Mouse (Mus musculus): ENCODE results near the gene Dkkl1.
"Not testable (repeated sequence)": the region's sequence is repeated elsewhere in the genome, so short reads cannot be mapped to it uniquely, and the experiment has no call there.

The Dkkl1 gene

GRCm38 (mm10) chr7:45193406-45193805 lies 18.5 kb downstream of the Dkkl1 start:
- no peak for DNase-seq (ENCODE audit: low spot score)

- DNase-seq (ENCODE audit: low spot score): no peak
Measured at GRCm38 (mm10) chr7:45192585-45193310, 19.2 kb downstream of the Dkkl1 start.

GRCm38 (mm10) chr7:45191803-45192363 lies 20.1 kb downstream of the Dkkl1 start:
- no peak for DNase-seq (ENCODE audit: low spot score)

- DNase-seq (ENCODE audit: low spot score): no peak
Measured at GRCm38 (mm10) chr7:45191161-45191560, 20.8 kb downstream of the Dkkl1 start.

- DNase-seq (ENCODE audit: low spot score): no peak
Measured at GRCm38 (mm10) chr7:45190186-45190585, 21.8 kb downstream of the Dkkl1 start.

GRCm38 (mm10) chr7:45189600-45189999 lies 22.3 kb downstream of the Dkkl1 start:
- peak; percentile 45 for DNase-seq (ENCODE audit: low spot score)

GRCm38 (mm10) chr7:45185921-45186320 lies 26.0 kb downstream of the Dkkl1 start:
- DNase-seq (ENCODE audit: low spot score): no peak

GRCm38 (mm10) chr7:45183672-45184071 lies 28.3 kb downstream of the Dkkl1 start:
- DNase-seq (ENCODE audit: low spot score): no peak

GRCm38 (mm10) chr7:45182606-45183005 lies 29.3 kb downstream of the Dkkl1 start:
- no peak for DNase-seq (ENCODE audit: low spot score)

GRCm38 (mm10) chr7:45182199-45182601 lies 29.7 kb downstream of the Dkkl1 start:
- peak; percentile 77 for DNase-seq (ENCODE audit: low spot score)

- no peak for DNase-seq (ENCODE audit: low spot score)
Measured at GRCm38 (mm10) chr7:45181540-45181939, 30.4 kb downstream of the Dkkl1 start.

- DNase-seq (ENCODE audit: low spot score): no peak
Measured at GRCm38 (mm10) chr7:45180896-45181477, 31.0 kb downstream of the Dkkl1 start, which contains the start of gene Pth2. TSS of gene Pth2 (plus strand) at chr7:45180995.

GRCm38 (mm10) chr7:45179469-45179868 lies 32.5 kb downstream of the Dkkl1 start, which contains the start of gene Gfy:
TSS of gene Gfy (minus strand) at chr7:45179569.
- DNase-seq (ENCODE audit: low spot score): no peak

GRCm38 (mm10) chr7:45178550-45178949 lies 33.4 kb downstream of the Dkkl1 start:
- no peak for DNase-seq (ENCODE audit: low spot score)

- DNase-seq (ENCODE audit: low spot score): no peak
Measured at GRCm38 (mm10) chr7:45176356-45176755, 35.6 kb downstream of the Dkkl1 start.

- DNase-seq (ENCODE audit: low spot score): no peak
Measured at GRCm38 (mm10) chr7:45175929-45176328, 36.0 kb downstream of the Dkkl1 start.

GRCm38 (mm10) chr7:45175398-45175797 lies 36.5 kb downstream of the Dkkl1 start:
- no peak for DNase-seq (ENCODE audit: low spot score)

GRCm38 (mm10) chr7:45174567-45175280 lies 37.2 kb downstream of the Dkkl1 start:
- no peak for DNase-seq (ENCODE audit: low spot score)

GRCm38 (mm10) chr7:45173772-45174171 lies 38.2 kb downstream of the Dkkl1 start:
- not testable (repeated sequence) for DNase-seq (ENCODE audit: low spot score)

GRCm38 (mm10) chr7:45172974-45173373 lies 39.0 kb downstream of the Dkkl1 start:
- no peak for DNase-seq (ENCODE audit: low spot score)

GRCm38 (mm10) chr7:45169495-45169894 lies 42.5 kb downstream of the Dkkl1 start:
- DNase-seq (ENCODE audit: low spot score): peak; percentile 59

GRCm38 (mm10) chr7:45168656-45169055 lies 43.3 kb downstream of the Dkkl1 start:
- no peak for DNase-seq (ENCODE audit: low spot score)
